Mouse (Mus musculus) cerebellum, adult 9-10 months (tissue): ENCODE results near the gene Cfh.
"Not testable (repeated sequence)": the region's sequence is repeated elsewhere in the genome, so short reads cannot be mapped to it uniquely, and the experiment has no call there.

Experiments used
- DNase-seq: peaks from one replicate; pipeline ENCODE4 v3.0.0; 2022

Cfh gene

DNA sequence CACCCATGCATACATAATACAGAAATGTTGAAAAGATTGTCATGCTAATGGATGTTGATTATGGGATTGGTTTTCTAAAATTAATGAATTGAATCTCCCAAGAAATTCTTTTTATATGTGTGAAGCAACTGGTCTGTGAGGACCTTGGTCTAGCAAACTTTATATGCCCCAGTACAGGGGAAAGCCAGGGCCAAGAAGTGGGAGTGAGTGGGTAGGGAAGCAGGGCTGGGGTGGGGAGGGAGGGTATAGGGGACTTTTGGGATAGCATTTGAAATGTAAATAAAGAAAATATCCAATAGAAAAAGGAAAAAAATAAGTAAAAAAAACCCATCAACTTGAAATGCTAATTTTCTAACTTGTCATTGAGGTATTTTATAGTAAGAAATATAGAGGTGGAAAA is at the start of gene Cfh:
Gene Cfh, minus strand, starts transcription at position 101 of the 400 bp plus-strand sequence.
- not testable (repeated sequence) for DNase-seq

DNA sequence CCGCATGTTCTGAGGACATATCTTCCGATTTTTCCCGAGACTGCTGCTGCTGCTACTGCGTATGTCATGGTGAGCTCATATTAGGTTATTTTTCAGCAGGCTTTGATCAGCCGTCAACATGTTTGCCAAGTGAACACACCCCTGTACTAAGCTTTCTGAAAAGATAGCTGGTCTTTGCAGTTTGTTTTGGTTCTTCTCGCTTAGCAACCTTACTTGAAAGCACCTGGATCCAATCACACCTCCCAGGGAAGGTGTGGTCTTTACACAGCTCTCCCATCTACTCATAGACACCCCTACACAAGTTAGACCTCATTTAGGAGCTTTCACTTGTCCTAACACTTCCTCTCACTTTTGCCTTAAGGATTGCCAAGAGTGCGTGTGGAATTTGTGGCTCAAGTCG is 43.1 kb upstream of the Cfh start:
- DNase-seq, result no peak

DNA sequence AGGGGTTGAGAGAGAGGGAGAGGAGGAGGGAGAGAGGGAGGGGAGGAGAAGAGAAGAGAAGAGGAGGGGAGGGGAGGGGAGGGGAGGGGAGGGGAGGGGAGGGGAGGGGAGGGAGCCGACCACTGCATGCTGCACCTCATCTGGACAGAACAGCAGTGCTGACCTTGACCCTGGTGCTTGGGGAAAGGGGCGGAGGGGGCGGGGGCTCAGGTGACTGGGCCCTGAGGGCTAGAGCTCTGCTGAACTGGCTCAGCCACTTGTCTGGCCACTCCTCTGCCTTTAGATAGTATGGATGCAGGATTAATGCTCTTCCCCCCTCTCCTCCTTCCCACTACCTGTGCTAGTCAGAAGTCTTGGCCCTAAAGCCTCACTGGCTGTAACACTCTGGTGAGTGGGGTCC is 41.7 kb upstream of the Cfh start:
- no peak for DNase-seq

DNA sequence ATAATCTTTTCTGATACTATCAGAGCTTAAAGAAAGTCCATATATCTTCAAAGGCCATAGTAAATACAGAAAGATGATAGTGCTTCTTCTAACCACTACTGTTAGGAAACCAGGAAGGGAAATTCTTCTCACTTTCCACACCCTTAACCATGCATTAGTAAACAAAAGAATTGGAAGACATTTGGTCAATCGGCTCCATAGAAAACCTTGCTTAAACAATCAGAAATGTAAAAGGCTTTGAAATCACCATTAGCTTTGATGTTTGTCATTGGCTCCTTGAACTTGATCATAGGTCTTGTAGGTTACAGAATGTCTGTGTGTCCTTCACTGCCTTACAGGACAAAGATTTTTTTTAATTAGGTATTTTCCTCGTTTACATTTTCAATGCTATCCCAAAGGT is 21.8 kb upstream of the Cfh start:
- no peak for DNase-seq

DNA sequence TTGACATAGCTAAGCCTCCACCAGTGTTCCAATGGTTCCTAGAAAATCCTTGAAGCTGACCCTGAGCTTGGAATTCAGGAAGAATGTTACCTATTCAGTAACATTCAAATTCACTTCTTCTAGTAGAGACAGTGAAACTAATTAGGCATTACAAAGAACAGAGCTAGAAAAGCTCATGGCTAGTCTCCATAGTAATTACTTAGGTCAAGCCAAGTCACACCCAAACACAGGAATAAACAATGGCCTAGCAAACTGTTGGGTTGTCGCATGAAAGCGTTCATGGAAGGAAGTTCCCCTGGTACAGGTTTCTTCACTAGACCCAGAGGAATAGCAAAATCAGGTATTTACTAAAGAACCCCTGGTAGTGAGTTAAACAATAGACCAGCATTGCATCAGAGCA is 4.9 kb upstream of the Cfh start:
- not testable (repeated sequence) for DNase-seq

DNA sequence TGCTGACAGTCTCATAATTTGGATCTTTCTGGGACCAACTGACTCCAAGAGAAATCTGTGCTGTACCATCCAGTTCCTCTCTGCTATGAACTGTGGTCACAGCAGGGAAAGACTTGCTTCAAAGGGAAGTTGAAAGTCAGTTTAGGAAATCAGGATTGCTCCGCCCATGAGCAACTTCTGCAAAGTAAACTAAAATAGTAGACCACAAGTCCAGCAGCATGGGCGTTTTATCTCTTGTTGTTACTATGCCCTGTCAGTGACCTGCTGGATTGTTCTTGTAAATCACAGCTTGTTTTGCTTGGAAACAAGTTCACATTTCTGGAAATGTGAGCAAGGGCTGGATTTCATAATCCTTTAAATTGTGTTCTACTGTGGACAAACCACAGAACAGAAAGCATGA is 356 bp downstream of the Cfh start:
- DNase-seq, result no peak

DNA sequence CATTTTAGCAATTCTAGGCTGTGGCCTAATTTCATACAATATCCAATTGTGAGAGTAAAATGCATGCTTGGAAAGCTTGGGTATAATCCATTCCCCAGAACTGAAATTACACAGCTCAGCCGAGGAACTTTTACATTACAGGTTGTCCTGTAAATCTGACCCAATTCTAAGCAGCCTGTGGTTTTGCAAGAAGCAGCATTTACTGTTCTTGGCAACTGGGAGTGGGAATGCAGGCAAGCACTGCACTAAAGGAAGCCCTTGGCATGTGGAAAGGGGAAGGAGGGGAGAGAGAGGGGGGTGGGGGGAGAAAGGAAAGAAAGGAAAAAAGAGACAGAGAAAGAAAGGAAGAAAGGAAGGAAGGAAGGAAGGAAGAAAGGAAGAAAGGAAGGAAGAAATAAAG is 3.4 kb downstream of the Cfh start:
- no peak for DNase-seq

DNA sequence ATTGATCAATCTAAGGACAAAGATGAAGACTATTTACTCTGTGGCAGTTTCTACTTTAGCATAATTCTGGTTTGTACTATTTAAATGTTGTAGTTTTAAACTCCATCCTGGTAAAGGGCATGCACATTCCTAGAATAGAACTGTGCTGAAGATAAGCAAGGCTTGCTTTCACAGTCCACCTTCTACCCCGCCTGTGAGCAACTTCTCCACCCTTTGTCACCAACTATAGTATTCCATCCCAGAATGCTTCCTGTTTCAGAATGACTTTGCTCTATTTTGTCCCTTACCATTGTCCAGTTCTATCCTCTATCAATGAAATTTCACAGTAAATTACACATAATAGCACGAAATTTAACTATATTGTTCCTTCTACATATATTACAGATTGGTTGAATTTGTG is 8.1 kb downstream of the Cfh start:
- no peak for DNase-seq

DNA sequence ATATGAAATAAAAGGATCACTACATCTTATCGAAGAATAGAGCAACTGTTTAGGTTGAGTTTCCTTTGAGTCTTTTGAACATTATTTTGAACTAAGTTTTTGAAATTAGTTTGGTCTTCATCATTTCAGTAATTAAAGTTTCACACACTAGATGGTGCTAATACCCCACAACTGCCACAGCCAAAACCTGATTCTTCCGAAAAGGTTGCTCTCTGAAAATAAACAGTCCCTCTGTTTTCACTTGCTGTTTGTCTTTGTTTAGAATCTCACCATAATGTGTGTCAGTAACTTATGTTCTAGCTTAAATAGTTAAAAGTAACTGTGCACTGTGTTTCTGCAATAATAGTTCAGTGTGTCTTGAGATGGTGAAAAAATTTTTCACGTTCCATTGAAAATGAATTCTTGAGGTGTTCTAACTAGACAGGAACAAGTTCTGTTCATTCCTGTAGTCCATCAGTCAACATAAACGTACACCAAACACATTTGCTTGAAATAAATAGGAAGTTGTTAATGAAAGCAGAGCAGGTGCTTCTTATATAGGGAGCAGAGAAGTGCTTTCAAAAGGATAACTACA is 11.9 kb downstream of the Cfh start:
- DNase-seq, result no peak

DNA sequence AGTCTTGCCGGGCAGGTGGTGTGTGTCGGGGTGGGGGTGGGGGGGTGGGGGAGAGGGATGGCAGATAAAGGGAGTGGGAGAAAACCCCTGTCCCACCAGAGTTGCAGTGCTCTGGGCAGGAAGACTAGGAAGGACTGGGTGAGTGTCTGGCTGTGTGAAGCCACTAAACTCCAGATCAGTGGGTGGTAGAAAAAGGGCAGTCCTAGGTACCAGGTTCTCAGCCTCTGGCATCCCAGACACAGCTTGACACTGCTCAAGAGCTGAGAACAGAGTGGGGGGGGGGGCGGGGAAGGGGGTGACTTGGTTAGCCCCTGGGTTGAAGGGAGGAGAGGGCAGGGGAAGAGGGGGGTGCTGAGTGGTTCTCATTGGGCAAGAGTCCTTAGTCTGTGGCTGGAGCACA is 24.6 kb downstream of the Cfh start:
- DNase-seq, result no peak

DNA sequence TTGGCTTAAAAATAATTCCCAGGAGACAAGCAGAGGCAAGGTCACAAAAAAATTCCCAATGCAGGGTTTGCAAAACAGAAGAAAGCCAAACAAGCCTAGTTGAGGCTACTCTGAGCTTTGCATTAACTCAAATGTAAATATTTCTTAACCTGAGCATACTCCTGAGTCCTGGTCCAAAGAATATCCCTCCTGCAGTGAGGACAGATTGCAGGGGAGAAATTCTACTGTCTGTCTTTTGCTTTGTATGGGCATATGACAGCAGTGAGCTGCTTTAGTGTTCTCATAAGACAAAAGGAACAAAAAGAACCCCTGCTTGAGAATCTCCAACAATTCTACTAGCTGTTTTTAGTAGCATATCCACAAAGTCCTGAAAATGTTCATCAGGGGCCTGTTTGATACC is 114.1 kb downstream of the Cfh start:
- DNase-seq, result peak; percentile 41
